Mouse (Mus musculus) liver, adult 2 months (tissue): ENCODE data around the gene Ovca2.

ENCODE experiments used
- CTCF ChIP-seq: fragments of 200-500 bp; IDR thresholded peaks from 2 replicates; pipeline ENCODE4 v1.5.1; 2011; ENCODE audit warnings: low read depth, low read length, control low read depth
- POLR2A ChIP-seq: fragments of 200-500 bp; IDR thresholded peaks from 2 replicates; pipeline ENCODE4 v1.6.1; 2011; ENCODE audit warnings: low read length, control low read depth; ENCODE audit not compliant: insufficient read depth; ENCODE audit errors: extremely low read depth

DNA sequence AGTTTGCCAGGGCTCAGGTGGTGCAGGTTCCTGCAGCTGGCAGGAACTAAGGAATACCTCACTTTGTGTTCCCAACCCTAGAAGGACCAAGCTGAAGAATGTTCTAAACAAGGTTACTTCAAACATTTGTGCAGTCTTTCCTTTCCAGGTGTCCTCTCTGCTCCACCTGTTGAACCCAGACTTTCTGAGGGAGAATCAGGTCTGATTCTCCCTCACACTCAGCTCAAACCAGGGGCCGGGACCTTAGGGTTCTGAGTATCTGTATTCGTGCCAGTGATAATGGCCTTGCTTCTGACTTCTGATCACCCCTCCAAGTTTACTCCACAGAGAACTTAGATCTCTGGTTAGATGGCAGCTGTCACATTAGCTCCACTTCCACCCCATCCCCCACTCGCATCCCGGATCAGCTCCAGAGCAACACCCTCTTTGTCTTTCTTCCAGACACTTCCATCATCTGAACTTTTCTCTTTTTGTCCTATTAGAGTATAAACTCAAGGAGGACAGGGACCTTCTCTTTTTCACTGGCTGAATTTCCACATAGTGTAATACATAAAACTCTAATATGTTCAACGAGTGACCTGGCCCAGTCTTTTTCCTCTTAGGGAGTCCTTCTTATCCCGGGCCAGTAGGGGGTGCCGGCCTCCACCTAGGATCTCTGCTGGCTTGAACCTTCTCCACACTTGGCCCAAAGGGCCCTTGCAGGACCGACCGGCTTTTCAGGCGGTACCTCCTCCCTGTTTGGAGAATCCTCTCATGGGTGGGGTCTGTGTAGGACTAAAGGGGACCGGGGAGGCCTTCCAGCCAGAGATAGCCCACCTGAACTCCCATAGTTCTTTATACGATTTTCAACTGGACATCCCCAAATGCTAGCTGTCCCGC, 13.9 kb upstream of the Ovca2 start:
- TF ChIP-seq CTCF: peak; percentile 91
- TF ChIP-seq POLR2A: no peak
